Mouse (Mus musculus): Measurements from ENCODE around the gene Adtrp. TPM values are rescaled to one million over a fixed set of nuclear protein-coding genes. Genes with fewer than 3 reads are reported as not detected.

Gene Adtrp
- polyA plus RNA-seq, 1 experiment from 2014 or later, result 0.72 TPM

DNA sequence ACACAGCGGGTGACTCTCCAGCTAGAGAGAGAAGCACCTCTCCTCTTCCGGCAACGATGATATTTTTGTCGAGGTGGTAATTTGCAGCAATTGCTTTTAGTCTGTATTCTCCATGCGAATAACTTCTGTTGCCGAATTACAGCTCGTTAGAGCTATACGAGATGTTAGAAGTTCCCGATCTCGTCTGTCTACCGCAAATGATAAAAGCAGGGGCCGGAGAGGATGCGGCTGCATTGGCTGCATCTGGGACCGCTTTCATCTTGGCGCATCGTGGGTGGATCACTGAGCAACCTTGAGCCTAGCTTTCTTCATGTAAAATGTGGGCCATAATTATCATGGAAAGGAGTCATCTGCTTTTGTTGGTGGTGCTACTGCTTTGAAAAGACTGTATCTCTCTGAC lies 128.2 kb downstream of the Adtrp start:
- no peaks in the 10 kb centered on the region for H3K27me3 ChIP-seq (ENCODE audit: control insufficient read depth, insufficient read depth, low read length)
- no peak overlapping the region for H3K4me3 ChIP-seq (ENCODE audit: low read depth, low read length)
- no peak overlapping the region for H3K27ac ChIP-seq (ENCODE audit: low read length)
- H3K36me3 ChIP-seq (ENCODE audit: control insufficient read depth, insufficient read depth, low read length), result no peaks in the 10 kb centered on the region
- no peak overlapping the region for H3K4me2 ChIP-seq (replicated peaks; ENCODE audit: low read depth, low read length)
- no peak overlapping the region for H3K9ac ChIP-seq (replicated peaks; ENCODE audit: low read depth, low read length)
- no peaks in the 10 kb centered on the region for H3K4me1 ChIP-seq (ENCODE audit: control insufficient read depth, insufficient read depth, low read length)
- no peaks in the 10 kb centered on the region for H3K9me3 ChIP-seq (ENCODE audit: control insufficient read depth, low read depth, low read length)
- no peak for ATAC-seq (ENCODE audit: insufficient number of reproducible peaks, insufficient read depth, low FRiP score, low read depth)
- 94% methylated on average over 16 of the region's 16 CpGs for WGBS

DNA sequence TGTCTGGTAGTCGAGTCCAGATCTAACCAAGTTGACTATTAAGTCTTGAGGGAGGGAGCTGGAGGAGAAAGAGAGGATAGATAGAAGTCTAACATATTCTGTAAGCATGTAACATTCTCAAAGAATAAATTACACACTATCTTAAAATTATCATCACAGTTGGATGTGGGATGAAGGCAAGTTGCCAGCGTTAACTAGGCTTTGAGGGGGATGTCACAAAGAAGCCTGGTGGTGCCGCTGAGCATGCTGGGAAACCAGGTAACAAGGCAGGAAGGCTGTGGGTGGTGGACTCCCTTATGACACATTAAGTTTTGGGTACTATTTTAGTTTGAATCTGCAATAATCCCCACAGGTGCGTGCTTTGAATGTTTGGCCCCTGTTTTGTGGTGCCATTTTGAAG lies 129.4 kb downstream of the Adtrp start:
- Histone ChIP-seq H3K27me3 (ENCODE audit: control insufficient read depth, insufficient read depth, low read length) (no peaks in the 10 kb centered on the region), H3K4me1 (ENCODE audit: control insufficient read depth, insufficient read depth, low read length) (no peaks in the 10 kb centered on the region), H3K36me3 (ENCODE audit: control insufficient read depth, insufficient read depth, low read length) (no peaks in the 10 kb centered on the region), H3K9me3 (ENCODE audit: control insufficient read depth, low read depth, low read length) (no peaks in the 10 kb centered on the region), H3K4me2 (replicated peaks; ENCODE audit: low read depth, low read length) (no peak overlapping the region), H3K27ac (ENCODE audit: low read length) (no peak overlapping the region), H3K9ac (replicated peaks; ENCODE audit: low read depth, low read length) (no peak overlapping the region), H3K4me3 (ENCODE audit: low read depth, low read length) (no peak overlapping the region)
- 87% methylated on average over 4 of the region's 4 CpGs for WGBS
- no peak for ATAC-seq (ENCODE audit: insufficient number of reproducible peaks, insufficient read depth, low FRiP score, low read depth)

Other genes with a start within 250 kb of the Adtrp start
- 11.2 and 12.6 TPM in 2 replicates for gene Tmem170b, start 241.8 kb downstream of the Adtrp start, polyA plus RNA-seq (2014; fragmentation: Nextera tagmentation; extraction: Ambion mirVana)
- gene Hivep1, start 204.3 kb upstream of the Adtrp start, polyA plus RNA-seq (2014; fragmentation: Nextera tagmentation; extraction: Ambion mirVana), result 9.3 and 12.0 TPM in 2 replicates

Data from stomach, embryonic 14.5 days (tissue).